Mouse (Mus musculus) thymus, postnatal 4 days (tissue): ENCODE results near the gene Serinc5.
A peak's percentile ranks its signal among the peaks of the same experiment; 100 is the strongest.
"Not testable (repeated sequence)": the region's sequence is repeated elsewhere in the genome, so short reads cannot be mapped to it uniquely, and the experiment has no call there.

Source experiments
- DNase-seq: peaks from one replicate; pipeline ENCODE4 v3.0.0; 2021

Gene Serinc5

GRCm38 (mm10) chr13:92610311-92611221 lies at the start of gene Serinc5:
Gene Serinc5, plus strand, starts transcription at chr13:92611091.
- DNase-seq, result peak; percentile 100

- DNase-seq, result no peak
These were observed 34.8 kb upstream of the Serinc5 start, which contains the start of gene Spz1 for GRCm38 (mm10) chr13:92576072-92576471. Gene Spz1, minus strand, starts transcription at chr13:92576172.

- DNase-seq, result no peak
These were observed 34.2 kb upstream of the Serinc5 start for GRCm38 (mm10) chr13:92576688-92577087.

- no peak for DNase-seq
These were observed 32.7 kb upstream of the Serinc5 start for GRCm38 (mm10) chr13:92578210-92578609.

GRCm38 (mm10) chr13:92580220-92581043 lies 30.5 kb upstream of the Serinc5 start:
- peak; percentile 79 for DNase-seq

GRCm38 (mm10) chr13:92584094-92584717 lies 26.7 kb upstream of the Serinc5 start:
- no peak for DNase-seq

GRCm38 (mm10) chr13:92588704-92589103 lies 22.2 kb upstream of the Serinc5 start:
- no peak for DNase-seq

GRCm38 (mm10) chr13:92589255-92589654 lies 21.6 kb upstream of the Serinc5 start:
- DNase-seq, result no peak

- DNase-seq, result no peak
These were observed 19.7 kb upstream of the Serinc5 start for GRCm38 (mm10) chr13:92591225-92591624.

GRCm38 (mm10) chr13:92592268-92592785 lies 18.6 kb upstream of the Serinc5 start:
- DNase-seq, result no peak

GRCm38 (mm10) chr13:92592786-92593635 lies 17.9 kb upstream of the Serinc5 start:
- no peak for DNase-seq

- no peak for DNase-seq
These were observed 17.0 kb upstream of the Serinc5 start for GRCm38 (mm10) chr13:92593731-92594396.

GRCm38 (mm10) chr13:92594481-92594880 lies 16.4 kb upstream of the Serinc5 start:
- DNase-seq, result no peak

GRCm38 (mm10) chr13:92594907-92595306 lies 16.0 kb upstream of the Serinc5 start:
- no peak for DNase-seq

- no peak for DNase-seq
These were observed 15.5 kb upstream of the Serinc5 start for GRCm38 (mm10) chr13:92595424-92595823.

- DNase-seq, result not testable (repeated sequence)
These were observed 5.6 kb upstream of the Serinc5 start for GRCm38 (mm10) chr13:92605306-92605705.

- peak; percentile 66 for DNase-seq
These were observed 1.2 kb upstream of the Serinc5 start for GRCm38 (mm10) chr13:92609486-92610310.

GRCm38 (mm10) chr13:92611254-92611784 lies 428 bp downstream of the Serinc5 start:
- no peak for DNase-seq

- no peak for DNase-seq
These were observed 1.0 kb downstream of the Serinc5 start for GRCm38 (mm10) chr13:92611917-92612316.

GRCm38 (mm10) chr13:92613094-92613493 lies 2.2 kb downstream of the Serinc5 start:
- no peak for DNase-seq
